Comparison of ENCODE assay signal across 15 mouse cellular contexts in genomic region chr3:63897177-63897576, GRCm38 (mm10). TPM values are rescaled to one million over a fixed set of nuclear protein-coding genes. Genes with fewer than 3 reads are reported as not detected.
DNase-seq lines count a peak whose midpoint lies in the region; ATAC-seq and TF ChIP-seq lines count a peak whose summit lies in the region.
"Had no signal": no experiment of that assay in that cellular context is flagged by ENCODE, and none has a peak within 500 bp of the region (broad histone marks: within the 10 kb centered on the region; RNA-seq: fewer than 3 reads in every experiment).

No protein-coding gene starts in this region.

- H3K4me3 ChIP-seq in forebrain, embryonic 10.5 days, result peak overlapping the region; percentile 85
- no peak overlapping the region for H3K4me3 ChIP-seq in forebrain, postnatal 0 days (ENCODE audit: low read depth, low read length)
- H3K4me3 ChIP-seq in forebrain, embryonic 12.5 days (replicated peaks), result peak overlapping the region; percentile 78
- H3K4me3 ChIP-seq in hindbrain, postnatal 0 days (ENCODE audit: low read length), result 0 out of 2 replicates have a peak overlapping the region, but pooled peaks have one; percentile 85
- peak overlapping the region; percentile 74 for H3K4me3 ChIP-seq in neural tube, embryonic 14.5 days (ENCODE audit: low read depth, low read length)
- H3K4me3 ChIP-seq: erythroblast, embryonic 14.5 days; limb, embryonic 13.5 days; megakaryocyte, embryonic 14.5 days had no signal

- no peak for TF ChIP-seq CTCF in forebrain, postnatal 0 days (IDR thresholded peaks at IDR 0.05; ENCODE audit: low read depth)
- TF ChIP-seq CTCF in hindbrain, postnatal 0 days (IDR thresholded peaks at IDR 0.05; ENCODE audit: low read depth), result no peak

- ATAC-seq in forebrain, postnatal 0 days, result no peak
- ATAC-seq in forebrain, embryonic 12.5 days (ENCODE audit: low FRiP score), result no peak
- ATAC-seq in hindbrain, postnatal 0 days, result no peak
- ATAC-seq in neural tube, embryonic 14.5 days (ENCODE audit: low read depth), result no peak

- H3K27me3 ChIP-seq in forebrain, embryonic 10.5 days (ENCODE audit: poor library complexity, severe bottlenecking), result no peaks in the 10 kb centered on the region
- no peaks in the 10 kb centered on the region for H3K27me3 ChIP-seq in forebrain, postnatal 0 days (ENCODE audit: insufficient read depth, low read length)
- no peaks in the 10 kb centered on the region for H3K27me3 ChIP-seq in forebrain, embryonic 12.5 days
- H3K27me3 ChIP-seq in hindbrain, postnatal 0 days (ENCODE audit: insufficient read depth, low read length), result no peaks in the 10 kb centered on the region
- no peaks in the 10 kb centered on the region for H3K27me3 ChIP-seq in neural tube, embryonic 14.5 days (ENCODE audit: control insufficient read depth, insufficient read depth, low read length)

- DNase-seq in forebrain, embryonic 10.5 days (ENCODE audit: extremely low spot score, low spot score), result no peak
- no peak for DNase-seq in forebrain, postnatal 0 days
- no peak for DNase-seq in hindbrain, postnatal 0 days (ENCODE audit: low spot score)
- DNase-seq in lung, postnatal 25 days (ENCODE audit: low spot score), result no peak
- DNase-seq in thymus, postnatal 10 days (ENCODE audit: low spot score in 2 of 2), result no peak
- DNase-seq in layer of hippocampus, adult 11-12 months (ENCODE audit: low spot score), result no peak
- DNase-seq: cerebellum, adult 9-10 months; gastrocnemius, postnatal 14 days; kidney, adult 11 months; lung, adult 2 months had no signal

- 25% methylated on average over 1 of the region's 1 CpGs for WGBS in forebrain, embryonic 10.5 days
- 11% methylated on average over 1 of the region's 1 CpGs for WGBS in forebrain, postnatal 0 days
- WGBS in forebrain, embryonic 12.5 days, result 11% methylated on average over 1 of the region's 1 CpGs
- 6% methylated on average over 1 of the region's 1 CpGs for WGBS in hindbrain, postnatal 0 days
- WGBS in neural tube, embryonic 14.5 days, result 0% methylated on average over 1 of the region's 1 CpGs

- H3K36me3 ChIP-seq in forebrain, embryonic 10.5 days (replicated peaks), result peaks cover 7% of the 10 kb centered on the region
- no peaks in the 10 kb centered on the region for H3K36me3 ChIP-seq in forebrain, postnatal 0 days (ENCODE audit: insufficient read depth)
- no peaks in the 10 kb centered on the region for H3K36me3 ChIP-seq in forebrain, embryonic 12.5 days (replicated peaks)
- H3K36me3 ChIP-seq in hindbrain, postnatal 0 days (ENCODE audit: insufficient read depth, low read length), result no peaks in the 10 kb centered on the region
- H3K36me3 ChIP-seq in neural tube, embryonic 14.5 days (ENCODE audit: control insufficient read depth, insufficient read depth, low read length), result no peaks in the 10 kb centered on the region
- H3K36me3 ChIP-seq: limb, embryonic 13.5 days had no signal

- H3K4me2 ChIP-seq in forebrain, postnatal 0 days (ENCODE audit: low read depth), result no peak overlapping the region
- peak overlapping the region; percentile 76 for H3K4me2 ChIP-seq in forebrain, embryonic 12.5 days
- H3K4me2 ChIP-seq in hindbrain, postnatal 0 days (ENCODE audit: low read depth, low read length), result peak overlapping the region; percentile 98; the same call in 1 of the 2 replicates
- peak overlapping the region; percentile 92; the same call in 1 of the 2 replicates for H3K4me2 ChIP-seq in neural tube, embryonic 14.5 days (ENCODE audit: low read depth, low read length)

- H3K9ac ChIP-seq in forebrain, postnatal 0 days, result no peak overlapping the region
- 0 out of 2 replicates have a peak overlapping the region, but pooled peaks have one; percentile 51 for H3K9ac ChIP-seq in forebrain, embryonic 12.5 days
- no peak overlapping the region for H3K9ac ChIP-seq in hindbrain, postnatal 0 days (replicated peaks; ENCODE audit: low read length)
- no peak overlapping the region for H3K9ac ChIP-seq in neural tube, embryonic 14.5 days (replicated peaks; ENCODE audit: low read depth, low read length)
- H3K9ac ChIP-seq: limb, embryonic 13.5 days had no signal

- H3K9me3 ChIP-seq in forebrain, embryonic 10.5 days, result no peaks in the 10 kb centered on the region
- no peaks in the 10 kb centered on the region for H3K9me3 ChIP-seq in forebrain, postnatal 0 days (ENCODE audit: low read length)
- H3K9me3 ChIP-seq in forebrain, embryonic 12.5 days, result no peaks in the 10 kb centered on the region
- H3K9me3 ChIP-seq in hindbrain, postnatal 0 days (ENCODE audit: low read length), result no peaks in the 10 kb centered on the region
- H3K9me3 ChIP-seq in neural tube, embryonic 14.5 days (ENCODE audit: control insufficient read depth, low read length), result no peaks in the 10 kb centered on the region
- H3K9me3 ChIP-seq: limb, embryonic 13.5 days; megakaryocyte, embryonic 14.5 days had no signal

- H3K4me1 ChIP-seq in forebrain, embryonic 10.5 days, result peaks cover 84% of the 10 kb centered on the region
- H3K4me1 ChIP-seq in forebrain, postnatal 0 days (ENCODE audit: insufficient read depth), result no peaks in the 10 kb centered on the region
- H3K4me1 ChIP-seq in forebrain, embryonic 12.5 days, result peaks cover 49% of the 10 kb centered on the region
- H3K4me1 ChIP-seq in hindbrain, postnatal 0 days (ENCODE audit: insufficient read depth, low read length), result 0 out of 2 replicates have a peak, but pooled peaks cover 6% of the 10 kb centered on the region
- peaks cover 13% of the 10 kb centered on the region for H3K4me1 ChIP-seq in neural tube, embryonic 14.5 days (ENCODE audit: control insufficient read depth, insufficient read depth, low read length)

- peak overlapping the region; percentile 97 for H3K27ac ChIP-seq in forebrain, embryonic 10.5 days
- no peak overlapping the region for H3K27ac ChIP-seq in forebrain, postnatal 0 days (ENCODE audit: low read depth, low read length)
- H3K27ac ChIP-seq in forebrain, embryonic 12.5 days, result no peak overlapping the region
- H3K27ac ChIP-seq in hindbrain, postnatal 0 days, result no peak overlapping the region
- no peak overlapping the region for H3K27ac ChIP-seq in neural tube, embryonic 14.5 days (ENCODE audit: low read depth, low read length)
- H3K27ac ChIP-seq: limb, embryonic 13.5 days had no signal

RNA-seq across cellular contexts. Expression of gene Plch1, which starts 2.1 kb away (rescaled TPM):
- polyA plus RNA-seq in forebrain, embryonic 10.5 days (2016; fragmentation: Nextera tagmentation; extraction: Ambion mirVana), result 28.7 and 32.8 TPM in 2 replicates
- total RNA-seq in forebrain, postnatal 0 days (2014; rRNA removed), result 6.5 and 14.4 TPM in 2 replicates
- 1.6 and 3.5 TPM in 2 replicates for polyA plus RNA-seq in forebrain, postnatal 0 days (2015; fragmentation: Nextera tagmentation; extraction: Ambion mirVana)
- 25.0 and 26.0 TPM in 2 replicates for polyA plus RNA-seq in forebrain, embryonic 12.5 days (2016; fragmentation: Nextera tagmentation; extraction: Ambion mirVana)
- 10.7 and 11.7 TPM in 2 replicates for total RNA-seq in hindbrain, postnatal 0 days (2014; rRNA removed)
- 3.7 and 4.1 TPM in 2 replicates for polyA plus RNA-seq in hindbrain, postnatal 0 days (2015; fragmentation: Nextera tagmentation; extraction: Ambion mirVana)
- polyA plus RNA-seq in neural tube, embryonic 14.5 days (2014; fragmentation: Nextera tagmentation; extraction: Ambion mirVana), result 13.4 and 14.3 TPM in 2 replicates
- polyA plus RNA-seq: erythroblast, embryonic 14.5 days had no signal

RNA-seq across cellular contexts. Expression of gene E130311K13Rik, which starts 32.1 kb away (rescaled TPM):
- polyA plus RNA-seq in forebrain, embryonic 10.5 days (2016; fragmentation: Nextera tagmentation; extraction: Ambion mirVana), result 2.7 and 3.0 TPM in 2 replicates
- 15.0 and 20.6 TPM in 2 replicates for total RNA-seq in forebrain, postnatal 0 days (2014; rRNA removed)
- 9.7 and 14.3 TPM in 2 replicates for polyA plus RNA-seq in forebrain, postnatal 0 days (2015; fragmentation: Nextera tagmentation; extraction: Ambion mirVana)
- polyA plus RNA-seq in forebrain, embryonic 12.5 days (2016; fragmentation: Nextera tagmentation; extraction: Ambion mirVana), result 2.9 and 3.0 TPM in 2 replicates
- total RNA-seq in hindbrain, postnatal 0 days (2014; rRNA removed), result 6.4 and 9.5 TPM in 2 replicates
- 10.9 and 12.9 TPM in 2 replicates for polyA plus RNA-seq in hindbrain, postnatal 0 days (2015; fragmentation: Nextera tagmentation; extraction: Ambion mirVana)
- 6.4 and 8.2 TPM in 2 replicates for polyA plus RNA-seq in neural tube, embryonic 14.5 days (2014; fragmentation: Nextera tagmentation; extraction: Ambion mirVana)
- polyA plus RNA-seq: erythroblast, embryonic 14.5 days had no signal
